Mouse (Mus musculus) limb, embryonic 14.5 days (tissue): ENCODE results near the gene Olfr282. TPM values are rescaled to one million over a fixed set of nuclear protein-coding genes. Genes with fewer than 3 reads are reported as not detected.

ENCODE experiments used
- ATAC-seq: fragments of 200-750 bp; cut with Nextera tagmentation; 2 replicates; pipeline ENCODE4 v1.8.0; 2017; ENCODE audit warnings: low read depth, moderate number of reproducible peaks, moderate TSS enrichment; ENCODE audit not compliant: low FRiP score
- DNase-seq: peaks from one replicate; pipeline ENCODE4 v3.0.0-alpha.2; 2015; ENCODE audit warnings: low spot score
- H3K27ac ChIP-seq: fragments of 300-500 bp; sonication (generic); replicated peaks from 2 replicates; pipeline ENCODE4 v1.5.1; 2014; ENCODE audit warnings: low read depth, mild to moderate bottlenecking, low read length, moderate library complexity, mixed read lengths
- H3K27me3 ChIP-seq: fragments of 300-500 bp; sonication (generic); 2 replicates; pipeline ENCODE4 v1.6.1; 2014; ENCODE audit warnings: low read length, mixed read lengths; ENCODE audit not compliant: control insufficient read depth, insufficient read depth
- H3K36me3 ChIP-seq: fragments of 300-500 bp; sonication (generic); 2 replicates; pipeline ENCODE4 v1.6.1; 2014; ENCODE audit warnings: mild to moderate bottlenecking, low read length, moderate library complexity, mixed read lengths; ENCODE audit not compliant: control insufficient read depth, insufficient read depth
- H3K4me1 ChIP-seq: fragments of 300-500 bp; sonication (generic); 2 replicates; pipeline ENCODE4 v1.6.1; 2014; ENCODE audit warnings: antibody characterized with exemption, low read length, mixed read lengths; ENCODE audit not compliant: control insufficient read depth, insufficient read depth
- H3K4me2 ChIP-seq: fragments of 300-500 bp; sonication (generic); replicated peaks from 2 replicates; pipeline ENCODE4 v1.6.1; 2014; ENCODE audit warnings: low read depth, mild to moderate bottlenecking, low read length, moderate library complexity; ENCODE audit not compliant: severe bottlenecking
- H3K4me3 ChIP-seq: fragments of 300-500 bp; sonication (generic); replicated peaks from 2 replicates; pipeline ENCODE4 v1.5.1; 2014; ENCODE audit warnings: low read length
- H3K9ac ChIP-seq: fragments of 300-500 bp; sonication (generic); 2 replicates; pipeline ENCODE4 v1.6.1; 2014; ENCODE audit warnings: mild to moderate bottlenecking, low read depth, low read length, moderate library complexity; ENCODE audit not compliant: severe bottlenecking
- H3K9me3 ChIP-seq: fragments of 300-500 bp; sonication (generic); 2 replicates; pipeline ENCODE4 v1.6.1; 2016; ENCODE audit warnings: low read length; ENCODE audit not compliant: control insufficient read depth
- POLR2A ChIP-seq: fragments of 200-500 bp; IDR thresholded peaks from 2 replicates; pipeline ENCODE4 v1.8.0; 2012; ENCODE audit warnings: inconsistent platforms, mild to moderate bottlenecking, moderate library complexity, borderline replicate concordance; ENCODE audit not compliant: insufficient read depth, insufficient read length; ENCODE audit errors: extremely low read depth
- WGBS: fragments of 180-500 bp; shearing (Covaris S2); extraction: QIAGEN DNeasy Blood & Tissue Kit; methylation state at CpG from one replicate; pipeline ENCODE4 v1.1.7; 2014; 5-methylcytosine and 5-hydroxymethylcytosine counted together
- polyA plus RNA-seq, 2 experiments: library from polyadenylated mRNA; depleted of rRNA in 1 of 2; stranded (reverse) in 1 of 2; unstranded in 1 of 2; fragments of >200 nt; fragmentation: Nextera tagmentation in 1 of 2; extraction: Ambion mirVana in 1 of 2; gene quantifications; 2 replicates each; pipeline versions ENCODE4 v1.2.1 to v1.2.3; 2012 to 2014

Olfr282 gene
- polyA plus RNA-seq, 2 experiments = not detected

GRCm38 (mm10) chr15:98418096-98418495 is 12.9 kb upstream of the Olfr282 start:
- Histone ChIP-seq H3K4me1 (no peaks in the 10 kb centered on the region), H3K9ac (no peak overlapping the region), H3K27me3 (no peaks in the 10 kb centered on the region), H3K4me3 (no peak overlapping the region), H3K4me2 (no peak overlapping the region), H3K9me3 (no peaks in the 10 kb centered on the region), H3K36me3 (no peaks in the 10 kb centered on the region), H3K27ac (no peak overlapping the region)
- ATAC-seq (no peak), DNase-seq (no peak)
- no peak for TF ChIP-seq POLR2A
- 74% methylated on average over 7 of the region's 7 CpGs for WGBS

GRCm38 (mm10) chr15:98420897-98421296 is 10.1 kb upstream of the Olfr282 start:
- 49% methylated on average over 4 of the region's 4 CpGs for WGBS
- Histone ChIP-seq H3K9ac (no peak overlapping the region), H3K27me3 (no peaks in the 10 kb centered on the region), H3K4me1 (no peaks in the 10 kb centered on the region), H3K4me3 (no peak overlapping the region), H3K9me3 (no peaks in the 10 kb centered on the region), H3K36me3 (no peaks in the 10 kb centered on the region), H3K4me2 (no peak overlapping the region), H3K27ac (no peak overlapping the region)
- ATAC-seq = no peak
- no peak for DNase-seq
- TF ChIP-seq POLR2A = no peak

DNA sequence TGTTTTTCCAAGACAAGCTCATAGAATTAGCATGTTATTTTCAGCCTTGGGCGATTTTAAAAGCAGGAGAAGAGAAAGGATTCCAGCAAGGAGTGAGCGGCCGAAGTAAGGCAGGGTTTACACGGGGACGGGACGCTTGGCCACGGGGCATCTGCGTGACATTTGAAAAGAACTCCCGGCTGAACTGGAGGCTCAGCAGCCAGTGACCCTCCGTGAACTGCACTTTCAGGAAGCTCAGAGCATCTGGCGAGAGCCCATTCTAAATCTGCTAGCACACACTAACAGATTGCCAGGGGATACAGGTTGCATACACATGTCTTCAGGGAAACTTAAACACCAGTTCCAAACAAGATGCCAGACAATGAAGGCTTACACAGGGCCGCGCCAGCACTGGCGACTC is 6.7 kb upstream of the Olfr282 start:
- no peaks in the 10 kb centered on the region for H3K27me3 ChIP-seq
- 49% methylated on average over 14 of the region's 14 CpGs for WGBS
- no peaks in the 10 kb centered on the region for H3K9me3 ChIP-seq
- H3K4me1 ChIP-seq = no peaks in the 10 kb centered on the region
- H3K27ac ChIP-seq = no peak overlapping the region
- no peaks in the 10 kb centered on the region for H3K36me3 ChIP-seq
- H3K4me3 ChIP-seq = no peak overlapping the region
- H3K4me2 ChIP-seq = no peak overlapping the region
- ATAC-seq (no peak), DNase-seq (no peak)
- TF ChIP-seq POLR2A = no peak
- H3K9ac ChIP-seq = no peak overlapping the region

DNA sequence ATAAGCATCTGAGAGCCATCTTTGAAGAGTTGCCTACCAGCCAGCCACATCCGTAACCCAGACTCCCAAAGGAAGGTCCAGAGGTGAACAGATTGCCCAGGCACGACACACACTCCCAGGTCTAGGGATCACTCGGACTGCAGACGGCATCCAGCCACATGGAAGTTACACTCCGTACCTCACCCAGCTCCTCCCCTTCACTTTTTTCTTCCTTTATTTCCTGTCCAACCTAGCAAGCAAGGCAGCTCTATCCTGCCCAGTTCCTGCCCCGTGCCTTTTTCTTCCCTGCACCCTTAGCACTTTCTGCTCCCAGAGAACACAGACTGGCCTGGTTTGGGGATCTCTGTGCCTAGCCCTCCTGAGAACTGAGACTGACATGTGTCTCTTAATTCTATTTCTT is 6.3 kb upstream of the Olfr282 start:
- DNase-seq = no peak
- no peaks in the 10 kb centered on the region for H3K9me3 ChIP-seq
- no peak overlapping the region for H3K9ac ChIP-seq
- H3K36me3 ChIP-seq = no peaks in the 10 kb centered on the region
- no peak overlapping the region for H3K4me3 ChIP-seq
- TF ChIP-seq POLR2A = no peak
- H3K4me1 ChIP-seq = no peaks in the 10 kb centered on the region
- no peak for ATAC-seq
- H3K27ac ChIP-seq = no peak overlapping the region
- no peak overlapping the region for H3K4me2 ChIP-seq
- WGBS = 37% methylated on average over 6 of the region's 6 CpGs
- no peaks in the 10 kb centered on the region for H3K27me3 ChIP-seq

DNA sequence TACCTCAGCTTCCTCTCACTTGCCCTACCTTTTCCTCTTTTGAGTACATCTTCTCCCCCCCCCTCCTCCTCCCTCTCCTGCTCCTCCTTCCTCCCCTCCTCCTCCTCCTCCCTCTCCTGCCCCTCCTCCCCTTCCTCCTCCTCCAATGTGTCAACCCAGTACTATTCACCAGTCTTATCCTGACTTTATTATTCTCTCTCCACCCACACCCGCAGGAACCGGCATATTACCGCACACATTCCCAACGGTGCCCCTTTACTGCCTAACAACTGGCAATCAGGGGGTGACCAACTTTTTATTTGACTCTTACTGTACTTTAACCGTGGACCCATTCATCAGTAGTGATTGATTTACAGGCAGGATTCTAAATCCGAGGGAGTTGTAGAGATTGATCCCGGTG is 5.8 kb upstream of the Olfr282 start:
- Histone ChIP-seq H3K27ac (no peak overlapping the region), H3K9ac (no peak overlapping the region), H3K4me3 (no peak overlapping the region), H3K4me2 (no peak overlapping the region), H3K9me3 (no peaks in the 10 kb centered on the region), H3K36me3 (no peaks in the 10 kb centered on the region), H3K4me1 (no peaks in the 10 kb centered on the region), H3K27me3 (no peaks in the 10 kb centered on the region)
- 52% methylated on average over 7 of the region's 7 CpGs for WGBS
- no peak for DNase-seq
- ATAC-seq = no peak
- TF ChIP-seq POLR2A = no peak

DNA sequence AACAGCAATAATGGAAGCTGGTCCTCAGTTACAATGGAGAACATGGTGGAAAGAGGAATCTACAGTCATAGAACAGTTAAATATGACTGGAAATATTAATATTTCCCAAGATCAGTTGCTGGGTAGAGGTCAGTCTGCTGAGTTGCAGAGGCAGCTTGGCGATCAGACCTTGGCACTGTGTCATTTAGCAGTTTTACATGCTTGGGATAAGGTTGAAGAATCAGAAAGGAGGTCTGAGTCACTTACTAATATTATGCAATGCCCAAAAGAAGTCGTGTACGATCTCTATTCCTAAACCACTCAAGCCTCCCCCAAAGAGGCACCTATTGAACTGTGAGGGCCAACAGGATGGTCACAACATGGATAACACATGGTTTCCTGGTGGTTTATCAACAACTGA is 13.5 kb downstream of the Olfr282 start:
- Histone ChIP-seq H3K36me3 (no peaks in the 10 kb centered on the region), H3K4me1 (no peaks in the 10 kb centered on the region), H3K27ac (no peak overlapping the region), H3K4me2 (no peak overlapping the region), H3K27me3 (no peaks in the 10 kb centered on the region), H3K9ac (no peak overlapping the region), H3K4me3 (no peak overlapping the region), H3K9me3 (no peaks in the 10 kb centered on the region)
- DNase-seq (no peak), ATAC-seq (no peak)
- WGBS = 79% methylated on average over 3 of the region's 3 CpGs
- TF ChIP-seq POLR2A = no peak
